Mouse (Mus musculus) heart, postnatal 0 days (tissue): ENCODE data around the gene Pou3f3. TPM values are rescaled to one million over a fixed set of nuclear protein-coding genes. Genes with fewer than 3 reads are reported as not detected.

ENCODE experiments used
- ATAC-seq: fragments of 200-750 bp; cut with Nextera tagmentation; 2 replicates; pipeline ENCODE4 v1.8.0; 2017; ENCODE audit warnings: low read depth, moderate number of reproducible peaks, moderate library complexity; ENCODE audit not compliant: insufficient read depth
- DNase-seq: peaks from one replicate; pipeline ENCODE4 v3.0.0-alpha.2; 2016; ENCODE audit warnings: low spot score
- H3K27ac ChIP-seq: fragments of 300-500 bp; sonication (generic); 2 replicates; pipeline ENCODE4 v1.5.1; 2014; ENCODE audit warnings: low read depth, mild to moderate bottlenecking
- H3K27me3 ChIP-seq: fragments of 300-500 bp; sonication (generic); 2 replicates; pipeline ENCODE4 v1.6.1; 2014; ENCODE audit warnings: low read length, mixed read lengths; ENCODE audit not compliant: control insufficient read depth, insufficient read depth
- H3K36me3 ChIP-seq: fragments of 300-500 bp; sonication (generic); replicated peaks from 2 replicates; pipeline ENCODE4 v1.6.1; 2014; ENCODE audit warnings: low read length, mixed read lengths; ENCODE audit not compliant: control insufficient read depth, insufficient read depth
- H3K4me1 ChIP-seq: fragments of 300-500 bp; sonication (generic); 2 replicates; pipeline ENCODE4 v1.6.1; 2014; ENCODE audit warnings: antibody characterized with exemption; ENCODE audit not compliant: control insufficient read depth, insufficient read depth
- H3K4me2 ChIP-seq: fragments of 300-500 bp; sonication (generic); 2 replicates; pipeline ENCODE4 v1.6.1; 2014; ENCODE audit warnings: low read depth, mild to moderate bottlenecking, low read length, moderate library complexity
- H3K4me3 ChIP-seq: fragments of 300-500 bp; sonication (generic); 2 replicates; pipeline ENCODE4 v1.5.1; 2014; ENCODE audit warnings: low read depth, low read length
- H3K9ac ChIP-seq: fragments of 300-500 bp; sonication (generic); replicated peaks from 2 replicates; pipeline ENCODE4 v1.6.1; 2014; ENCODE audit warnings: low read depth, low read length, mixed read lengths
- H3K9me3 ChIP-seq: fragments of 300-500 bp; sonication (generic); replicated peaks from 2 replicates; pipeline ENCODE4 v1.6.1; 2016; ENCODE audit warnings: low read length; ENCODE audit not compliant: control insufficient read depth
- CTCF ChIP-seq: IDR thresholded peaks from 2 replicates; pipeline ENCODE4 v1.5.1; 2016; ENCODE audit warnings: antibody characterized with exemption, control low read depth, low read depth
- EP300 ChIP-seq: IDR thresholded peaks from 2 replicates; pipeline ENCODE4 v1.6.1; 2016; ENCODE audit warnings: antibody characterized with exemption, low read depth
- WGBS: fragments of 180-500 bp; shearing (Covaris S2); extraction: QIAGEN DNeasy Blood & Tissue Kit; methylation state at CpG from one replicate; pipeline ENCODE4 v1.1.7; 2014; 5-methylcytosine and 5-hydroxymethylcytosine counted together
- polyA plus RNA-seq: library from polyadenylated mRNA; unstranded; fragments of >200 nt; fragmentation: Nextera tagmentation; extraction: Ambion mirVana; gene quantifications from 2 replicates; pipeline ENCODE4 v1.2.1, GENCODE M21; 2015
- total RNA-seq: library from RNA; depleted of rRNA; stranded (reverse); fragments of >200 nt; gene quantifications from 2 replicates; pipeline ENCODE4 v1.2.3, GENCODE M21; 2014; ENCODE audit warnings: low replicate concordance; rRNA removed

Pou3f3 gene
- not detected in 2 replicates for total RNA-seq
- not detected in 2 replicates for polyA plus RNA-seq

DNA sequence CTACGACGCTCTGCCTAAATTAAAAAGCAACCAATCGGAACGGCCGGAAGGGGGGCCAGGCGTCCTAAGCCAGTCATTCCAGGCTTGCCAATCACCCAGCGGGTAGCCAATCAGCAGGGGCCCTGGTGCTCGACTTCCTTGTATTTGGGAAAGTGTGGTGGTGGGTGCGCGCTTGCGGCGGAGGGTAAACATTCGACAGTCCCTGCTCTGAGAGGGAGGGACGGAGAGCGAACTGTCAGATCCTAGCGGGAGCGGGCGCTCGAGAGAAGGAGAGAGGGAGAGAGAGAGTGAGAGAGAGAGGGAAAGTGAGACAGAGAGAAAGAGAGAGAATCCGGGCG, at the start of gene Pou3f3:
TSS of gene Pou3f3 (plus strand) at position 191 of the 338 bp plus-strand sequence.
- DNase-seq: peak; percentile 37
- Histone ChIP-seq H3K9me3 (no peaks in the 10 kb centered on the region), H3K9ac (no peak within 1 kb of the TSS), H3K4me3 (peak within 1 kb of the TSS; percentile 53), H3K27me3 (peaks cover 94% of the 10 kb centered on the region), H3K27ac (no peak within 1 kb of the TSS), H3K36me3 (no peaks in the 10 kb centered on the region), H3K4me1 (peaks cover 20% of the 10 kb centered on the region), H3K4me2 (peak within 1 kb of the TSS; percentile 83)
- TF ChIP-seq EP300: no peak
- TF ChIP-seq CTCF: no peak
- peak; percentile 66 for ATAC-seq
- 2% methylated on average over 18 of the region's 21 CpGs for WGBS

DNA sequence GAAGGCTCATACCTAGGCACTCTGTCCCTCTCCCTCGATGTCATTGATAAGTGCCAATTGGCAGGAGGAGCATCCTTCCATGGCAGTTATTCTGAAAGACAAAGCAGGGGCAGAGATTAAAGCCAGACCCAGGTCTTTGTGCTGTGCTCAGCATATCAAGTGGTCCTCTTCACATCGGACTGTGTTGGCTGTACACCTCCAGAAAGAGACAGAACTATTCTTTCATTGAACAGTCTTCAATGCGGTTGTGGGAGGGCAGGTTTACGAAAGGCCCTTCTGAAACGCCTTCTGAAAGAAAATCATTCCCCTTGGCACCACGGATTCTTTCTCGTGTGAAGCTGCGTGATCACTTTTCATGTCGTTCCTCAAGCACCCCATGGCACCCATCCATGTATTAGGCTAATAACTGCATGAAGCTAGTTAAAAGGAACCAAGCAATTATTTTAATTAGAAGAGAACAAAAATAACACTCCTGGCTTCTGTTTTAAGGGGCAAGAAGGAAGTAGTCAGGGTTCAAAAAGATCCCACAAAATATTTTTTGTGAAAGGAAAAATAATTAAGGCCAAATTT, 47.1 kb upstream of the Pou3f3 start:
- TF ChIP-seq EP300 (no peak), CTCF (no peak)
- WGBS: 80% methylated on average over 9 of the region's 9 CpGs
- DNase-seq (no peak), ATAC-seq (no peak)
- no peak overlapping the region for H3K4me2 ChIP-seq
- H3K9ac ChIP-seq: no peak overlapping the region
- H3K9me3 ChIP-seq: no peaks in the 10 kb centered on the region
- H3K36me3 ChIP-seq: no peaks in the 10 kb centered on the region
- no peak overlapping the region for H3K4me3 ChIP-seq
- H3K27me3 ChIP-seq: no peaks in the 10 kb centered on the region
- H3K4me1 ChIP-seq: no peaks in the 10 kb centered on the region
- no peak overlapping the region for H3K27ac ChIP-seq

DNA sequence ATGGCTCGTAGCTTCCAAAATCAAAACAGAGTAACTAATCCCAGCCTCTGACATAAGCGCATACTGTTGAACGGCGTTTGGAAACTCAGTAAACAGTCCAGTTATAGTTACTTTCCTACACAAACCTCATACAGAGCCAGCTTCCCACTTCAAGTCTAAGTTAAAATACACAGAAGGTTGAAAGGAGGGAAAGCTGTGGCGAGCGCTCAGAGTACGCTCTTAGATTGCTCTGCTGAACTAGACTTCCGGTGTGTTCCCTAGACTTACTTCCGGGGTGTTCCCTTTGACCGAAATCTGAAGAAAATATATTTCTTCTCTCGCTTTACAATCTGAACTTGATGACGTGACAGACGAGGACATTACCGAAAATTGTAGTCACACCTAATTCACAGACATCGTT, 44.1 kb upstream of the Pou3f3 start:
- H3K9me3 ChIP-seq: no peaks in the 10 kb centered on the region
- H3K4me1 ChIP-seq: no peaks in the 10 kb centered on the region
- ATAC-seq: no peak
- TF ChIP-seq CTCF: no peak
- no peak for TF ChIP-seq EP300
- H3K36me3 ChIP-seq: no peaks in the 10 kb centered on the region
- H3K4me2 ChIP-seq: no peak overlapping the region
- H3K9ac ChIP-seq: no peak overlapping the region
- H3K27me3 ChIP-seq: no peaks in the 10 kb centered on the region
- no peak for DNase-seq
- H3K27ac ChIP-seq: no peak overlapping the region
- H3K4me3 ChIP-seq: no peak overlapping the region
- 89% methylated on average over 15 of the region's 15 CpGs for WGBS

DNA sequence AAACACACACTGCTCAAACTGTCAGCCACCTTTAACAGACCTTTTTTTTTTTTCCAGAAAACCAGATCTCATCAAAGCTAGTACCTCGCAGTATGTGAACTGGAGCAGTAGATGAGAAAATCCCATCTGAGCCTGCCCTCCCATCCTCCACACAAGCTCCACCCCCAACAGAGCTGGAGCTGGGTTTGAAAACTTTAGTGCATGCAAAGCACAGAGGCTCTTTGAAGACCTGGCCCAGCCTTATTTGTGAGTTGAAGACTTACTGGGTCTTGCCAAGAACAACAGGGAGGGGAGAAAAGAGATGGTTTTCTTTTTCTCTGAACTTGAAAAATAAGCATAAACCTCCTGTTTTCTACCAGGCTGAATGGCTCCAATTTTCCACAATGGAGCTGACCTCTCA, 28.0 kb upstream of the Pou3f3 start:
- no peaks in the 10 kb centered on the region for H3K36me3 ChIP-seq

DNA sequence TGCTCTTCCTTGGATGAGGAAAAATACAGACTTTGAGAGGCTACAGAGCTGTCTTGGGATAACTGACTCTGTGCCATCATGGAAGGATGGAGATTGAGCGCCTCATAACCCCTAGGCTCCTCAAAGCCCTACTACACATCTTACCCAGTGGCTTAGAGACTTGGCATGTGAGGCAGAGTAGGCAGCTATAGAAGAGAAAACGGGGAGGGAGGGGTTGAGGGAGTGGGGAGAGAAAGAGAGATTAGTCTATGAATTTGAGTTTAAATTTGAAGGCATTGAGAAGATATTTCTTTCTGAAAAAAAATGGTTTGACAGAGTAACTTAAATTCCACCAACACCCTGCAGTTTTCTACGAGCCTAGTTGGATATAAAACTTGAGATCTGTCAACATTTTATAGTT, 14.9 kb upstream of the Pou3f3 start:
- peaks cover 69% of the 10 kb centered on the region for H3K27me3 ChIP-seq
- no peaks in the 10 kb centered on the region for H3K9me3 ChIP-seq
- H3K4me2 ChIP-seq: no peak overlapping the region
- H3K27ac ChIP-seq: no peak overlapping the region
- no peaks in the 10 kb centered on the region for H3K36me3 ChIP-seq
- peaks cover 6% of the 10 kb centered on the region; the same call in 1 of the 2 replicates for H3K4me1 ChIP-seq
- TF ChIP-seq EP300 (no peak), CTCF (no peak)
- no peak overlapping the region for H3K9ac ChIP-seq
- DNase-seq (no peak), ATAC-seq (no peak)
- 73% methylated on average over 3 of the region's 3 CpGs for WGBS
- no peak overlapping the region for H3K4me3 ChIP-seq

More for the DNA sequence above, 28.0 kb upstream of the Pou3f3 start:
- H3K9ac ChIP-seq: no peak overlapping the region
- H3K4me1 ChIP-seq: no peaks in the 10 kb centered on the region
- no peak overlapping the region for H3K4me2 ChIP-seq
- no peak for TF ChIP-seq EP300
- no peak for TF ChIP-seq CTCF
- H3K27ac ChIP-seq: no peak overlapping the region
- no peaks in the 10 kb centered on the region for H3K27me3 ChIP-seq
- no peaks in the 10 kb centered on the region for H3K9me3 ChIP-seq
- no peak for ATAC-seq
- WGBS: 80% methylated on average over 1 of the region's 1 CpGs
- no peak overlapping the region for H3K4me3 ChIP-seq
- DNase-seq: no peak

DNA sequence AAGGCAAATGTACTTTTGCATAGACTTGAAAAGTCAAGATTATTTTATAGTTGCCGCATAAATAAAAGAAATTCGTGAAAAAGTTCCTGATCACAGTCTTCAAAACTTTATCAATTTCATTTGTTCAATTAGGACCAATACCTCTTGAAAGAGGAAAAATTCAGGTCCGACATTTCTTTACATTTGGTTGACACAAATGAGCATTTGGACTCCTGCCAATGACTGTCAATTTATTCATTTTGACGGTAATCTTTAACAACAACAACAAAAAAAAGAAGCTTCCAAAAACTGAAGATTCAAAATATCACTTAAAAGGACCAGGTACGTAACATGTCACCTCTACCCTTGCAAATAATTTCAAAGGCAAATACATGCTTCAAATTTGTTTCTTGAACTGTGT, 13.8 kb upstream of the Pou3f3 start:
- peaks cover 6% of the 10 kb centered on the region; the same call in 1 of the 2 replicates for H3K4me1 ChIP-seq
- no peak for TF ChIP-seq EP300
- no peak for TF ChIP-seq CTCF
- peaks cover 74% of the 10 kb centered on the region for H3K27me3 ChIP-seq
- no peak overlapping the region for H3K4me3 ChIP-seq
- DNase-seq: no peak
- H3K27ac ChIP-seq: no peak overlapping the region
- no peaks in the 10 kb centered on the region for H3K9me3 ChIP-seq
- WGBS: 71% methylated on average over 5 of the region's 5 CpGs
- no peak for ATAC-seq
- H3K4me2 ChIP-seq: no peak overlapping the region
- H3K36me3 ChIP-seq: no peaks in the 10 kb centered on the region
- no peak overlapping the region for H3K9ac ChIP-seq
